Mouse (Mus musculus) cerebellum, adult 2 months (tissue): ENCODE measurements around the gene Serpina11.

Source experiments
- CTCF ChIP-seq: fragments of 200-500 bp; IDR thresholded peaks from 2 replicates; pipeline ENCODE4 v1.5.1; 2011; ENCODE audit warnings: low read depth, mild to moderate bottlenecking, control low read depth, low read length, moderate library complexity, borderline replicate concordance; ENCODE audit not compliant: insufficient read depth
- POLR2A ChIP-seq: fragments of 200-500 bp; IDR thresholded peaks from 2 replicates; pipeline ENCODE4 v1.6.1; 2011; ENCODE audit warnings: low read length, control low read depth, borderline replicate concordance; ENCODE audit not compliant: insufficient read depth

DNA sequence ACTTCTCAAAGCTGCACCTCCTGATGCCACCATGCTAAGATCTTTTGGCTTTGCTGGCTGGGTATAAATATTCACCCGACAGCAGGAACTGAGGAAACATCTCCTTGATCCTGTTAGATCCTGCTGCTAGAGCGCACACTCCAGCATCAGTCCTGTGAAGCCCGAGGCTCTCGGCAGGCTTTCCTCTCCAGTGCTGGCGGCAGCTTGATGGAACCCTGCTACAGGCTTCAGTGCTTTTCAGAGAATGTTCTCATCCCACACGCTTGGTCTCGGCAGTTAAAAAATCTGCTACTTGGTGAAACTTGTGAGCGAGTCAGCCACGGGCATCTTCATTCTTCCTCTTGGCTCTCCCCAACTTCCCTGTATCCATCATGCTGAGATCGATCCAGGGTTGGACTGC, 11.5 kb downstream of the Serpina11 start:
- TF ChIP-seq CTCF (no peak), POLR2A (no peak)
